Mouse (Mus musculus): ENCODE results near the gene Olfr98.

DNA sequence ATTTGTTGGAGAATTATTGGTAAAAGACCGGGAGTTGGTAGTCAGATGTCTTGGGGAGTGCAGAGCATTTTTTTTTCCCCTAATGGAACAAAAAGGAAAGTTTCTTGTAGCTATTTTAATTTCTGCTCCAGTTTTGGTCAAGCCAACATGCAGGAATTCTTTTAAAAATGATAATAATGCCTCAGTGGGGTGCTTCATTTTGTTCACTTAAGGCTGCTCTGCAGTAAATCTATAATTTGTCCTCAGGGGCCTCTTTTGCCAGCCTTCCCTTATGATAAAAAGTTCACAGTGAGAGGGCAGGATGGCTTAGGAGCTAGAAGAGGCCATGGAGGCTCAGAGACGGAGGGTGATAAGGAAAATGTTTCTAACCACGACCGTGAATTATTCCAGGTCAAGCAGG lies 43.7 kb downstream of the Olfr98 start, which contains the start of gene Olfr96:
- TF ChIP-seq POLR2A (IDR thresholded peaks at IDR 0.05; ENCODE audit: extremely low read depth, insufficient read depth, low read length) (no peak), CTCF (IDR thresholded peaks at IDR 0.05; ENCODE audit: extremely low read depth, insufficient read depth, low read length) (no peak)
